Mouse (Mus musculus) stomach, adult 2 months (tissue): Measurements from ENCODE around the gene 4932438A13Rik. TPM values are rescaled to one million over a fixed set of nuclear protein-coding genes. Genes with fewer than 3 reads are reported as not detected.

ENCODE experiments used
- polyA plus RNA-seq: library from polyadenylated mRNA; depleted of rRNA; stranded (reverse); fragments of >200 nt; gene quantifications from 2 replicates; pipeline ENCODE4 v1.2.3, GENCODE M21; 2012; rRNA removed

4932438A13Rik gene
- 0.97 and 1.5 TPM in 2 replicates for polyA plus RNA-seq

GRCm38 (mm10) chr3:36862721-36863275 is at the start of gene 4932438A13Rik:
Gene 4932438A13Rik (plus strand): TSS chr3:36863104.

GRCm38 (mm10) chr3:37063406-37063805 is 200.5 kb downstream of the 4932438A13Rik start, which contains the start of gene Adad1:
Gene Adad1 (plus strand): TSS chr3:37063527.

Other genes with a start within 250 kb of the 4932438A13Rik start
- 0.12 and 0.27 TPM in 2 replicates for gene Bbs7, start 249.6 kb upstream of the 4932438A13Rik start, polyA plus RNA-seq
- 0.46 and 0.66 TPM in 2 replicates for gene Trpc3, start 172.9 kb upstream of the 4932438A13Rik start, polyA plus RNA-seq
- not detected in 2 replicates for gene Adad1, start 200.4 kb downstream of the 4932438A13Rik start, polyA plus RNA-seq